Mouse (Mus musculus): ENCODE results near the gene Adgrd1. TPM values are rescaled to one million over a fixed set of nuclear protein-coding genes. Genes with fewer than 3 reads are reported as not detected.

Adgrd1 gene
- total and polyA plus RNA-seq, 3 experiments = 0.04 to 0.07 TPM; not detected in 1

- Histone ChIP-seq H3K4me3 (replicated peaks in 1 of 3; ENCODE audit: low read depth in 2 of 3, low read length in 2 of 3, poor library complexity in 1 of 3) (no peak overlapping the region), H3K4me1 (ENCODE audit: control insufficient read depth in 1 of 2, insufficient read depth in 2 of 2) (no peaks in the 10 kb centered on the region), H3K27ac (ENCODE audit: insufficient read depth, low read depth) (no peak overlapping the region), H3K9me3 (replicated peaks; ENCODE audit: low read length) (peaks cover 25% of the 10 kb centered on the region), H3K79me2 (replicated peaks; ENCODE audit: control insufficient read depth, extremely low read depth, insufficient read depth, poor library complexity, severe bottlenecking) (no peaks in the 10 kb centered on the region), H3K4me2 (ENCODE audit: insufficient read depth, low read depth, poor library complexity, severe bottlenecking) (no peak overlapping the region), H3K9ac (ENCODE audit: insufficient read depth, low read depth) (no peak overlapping the region), H3K36me3 (replicated peaks in 1 of 2; ENCODE audit: control insufficient read depth in 1 of 2, insufficient read depth in 1 of 2, low read length in 1 of 2) (no peaks in the 10 kb centered on the region), H3K27me3 (replicated peaks) (peaks cover 7% of the 10 kb centered on the region)
- in situ Hi-C loops (cut with MboI; ENCODE audit: low pct_ligation_motif_present, low pct_unique_long_range_greater_than_20kb, low sequenced_read_pairs) (no loop called here), dilution Hi-C loops (cut with MboI; ENCODE audit: extremely low pct_ligation_motif_present, extremely low pct_unique_long_range_greater_than_20kb, low sequenced_read_pairs) (no loop called here)
- TF ChIP-seq MYC (IDR thresholded peaks at IDR 0.05; ENCODE audit: low read depth, low read length) (no peak), GABPA (IDR thresholded peaks at IDR 0.05; ENCODE audit: insufficient replicate concordance, low read depth, low read length) (no peak), POLR2A (IDR thresholded peaks at IDR 0.05; ENCODE audit: low read depth, low read length) (no peak), JUND (conservative IDR thresholded peaks at IDR 0.05; ENCODE audit: low read depth, low read length) (no peak), EP300 (IDR thresholded peaks at IDR 0.05; ENCODE audit: low read length) (no peak), MAFK (IDR thresholded peaks at IDR 0.05; ENCODE audit: insufficient replicate concordance, low read length) (no peak), KAT2A (IDR thresholded peaks at IDR 0.05; ENCODE audit: insufficient replicate concordance, low read length) (no peak), ETS1 (conservative IDR thresholded peaks at IDR 0.05; ENCODE audit: low read depth, low read length) (no peak), NELFE (IDR thresholded peaks at IDR 0.05; ENCODE audit: low read depth, low read length) (no peak), MAZ (IDR thresholded peaks at IDR 0.05; ENCODE audit: low read depth, low read length) (no peak), RAD21 (IDR thresholded peaks at IDR 0.05; ENCODE audit: low read depth, low read length) (no peak), MXI1 (IDR thresholded peaks at IDR 0.05; ENCODE audit: low read depth, low read length) (no peak), RCOR1 (conservative IDR thresholded peaks at IDR 0.05; ENCODE audit: low read depth, low read length) (no peak), CTCF (conservative IDR thresholded peaks at IDR 0.05 in 1 of 2, IDR thresholded peaks at IDR 0.05 in 1 of 2; ENCODE audit: low read depth in 2 of 2, low read length in 2 of 2) (no peak), HCFC1 (IDR thresholded peaks at IDR 0.05; ENCODE audit: low read depth, low read length) (no peak)
- no peak for DNase-seq (ENCODE audit: extremely low read depth)
These were observed 73.0 kb downstream of the Adgrd1 start for GRCm38 (mm10) chr5:129169567-129169966.

GRCm38 (mm10) chr5:129172533-129172932 is 76.0 kb downstream of the Adgrd1 start:
- no peak overlapping the region for H3K27ac ChIP-seq (ENCODE audit: insufficient read depth, low read depth)
- H3K4me3 ChIP-seq (replicated peaks in 1 of 3; ENCODE audit: low read depth in 2 of 3, low read length in 2 of 3, poor library complexity in 1 of 3) = no peak overlapping the region
- H3K4me1 ChIP-seq (ENCODE audit: control insufficient read depth in 1 of 2, insufficient read depth in 2 of 2) = no peaks in the 10 kb centered on the region
- dilution Hi-C loops (cut with MboI; ENCODE audit: extremely low pct_ligation_motif_present, extremely low pct_unique_long_range_greater_than_20kb, low sequenced_read_pairs) (no loop called here), in situ Hi-C loops (cut with MboI; ENCODE audit: low pct_ligation_motif_present, low pct_unique_long_range_greater_than_20kb, low sequenced_read_pairs) (no loop called here)
- H3K27me3 ChIP-seq (replicated peaks) = peaks cover 7% of the 10 kb centered on the region
- no peak for DNase-seq (ENCODE audit: extremely low read depth)
- peaks cover 20% of the 10 kb centered on the region for H3K9me3 ChIP-seq (replicated peaks; ENCODE audit: low read length)
- TF ChIP-seq TBP (conservative IDR thresholded peaks at IDR 0.05; ENCODE audit: low read depth, low read length) (no peak), ZNF384 (IDR thresholded peaks at IDR 0.05; ENCODE audit: low read depth, low read length) (no peak), JUND (conservative IDR thresholded peaks at IDR 0.05; ENCODE audit: low read depth, low read length) (no peak), IRF4 (IDR thresholded peaks at IDR 0.05; ENCODE audit: low read depth, low read length) (no peak), CHD2 (IDR thresholded peaks at IDR 0.05; ENCODE audit: low read length) (no peak)
- H3K79me2 ChIP-seq (replicated peaks; ENCODE audit: control insufficient read depth, extremely low read depth, insufficient read depth, poor library complexity, severe bottlenecking) = no peaks in the 10 kb centered on the region
- no peak overlapping the region for H3K9ac ChIP-seq (ENCODE audit: insufficient read depth, low read depth)
- no peak overlapping the region for H3K4me2 ChIP-seq (ENCODE audit: insufficient read depth, low read depth, poor library complexity, severe bottlenecking)
- H3K36me3 ChIP-seq (replicated peaks in 1 of 2; ENCODE audit: control insufficient read depth in 1 of 2, insufficient read depth in 1 of 2, low read length in 1 of 2) = no peaks in the 10 kb centered on the region
